Mouse (Mus musculus) gastrocnemius, adult 2 months (tissue): ENCODE results near the gene Gm7030. TPM values are rescaled to one million over a fixed set of nuclear protein-coding genes. Genes with fewer than 3 reads are reported as not detected.
"Not testable (repeated sequence)": the region's sequence is repeated elsewhere in the genome, so short reads cannot be mapped to it uniquely, and the experiment has no call there.

Source experiments
- DNase-seq: peaks from one replicate; pipeline ENCODE4 v3.0.0; 2022
- H3K27ac ChIP-seq: fragments of 200-600 bp; 2 replicates; pipeline ENCODE4 v1.8.1; 2022; ENCODE audit warnings: mild to moderate bottlenecking
- H3K4me3 ChIP-seq: fragments of 200-600 bp; 2 replicates; pipeline ENCODE4 v1.8.1; 2022; ENCODE audit warnings: mild to moderate bottlenecking, moderate library complexity
- CTCF ChIP-seq: fragments of 200-600 bp; IDR thresholded peaks from 2 replicates; pipeline ENCODE4 v1.8.1; 2022; ENCODE audit warnings: antibody characterized with exemption, mild to moderate bottlenecking, moderate library complexity
- intact Hi-C: fragments of 180-260 bp; cut with DNase I; formaldehyde crosslinking; loops from one replicate; pipeline ENCODE4 v1.15.1; 2025
- long read RNA-seq, 2 experiments: library from polyadenylated mRNA; stranded (forward); transcript quantifications; one replicate each; pipeline ENCODE4 v2.0.0; 2021
- total RNA-seq, 2 experiments: library from RNA; stranded (reverse); gene quantifications; 2 replicates each; pipeline ENCODE4 v1.2.3; 2021

Gene Gm7030
- not detected for total RNA-seq
- long read RNA-seq, experiment 1 = 0 reads
- long read RNA-seq, experiment 2 = 0 reads

DNA sequence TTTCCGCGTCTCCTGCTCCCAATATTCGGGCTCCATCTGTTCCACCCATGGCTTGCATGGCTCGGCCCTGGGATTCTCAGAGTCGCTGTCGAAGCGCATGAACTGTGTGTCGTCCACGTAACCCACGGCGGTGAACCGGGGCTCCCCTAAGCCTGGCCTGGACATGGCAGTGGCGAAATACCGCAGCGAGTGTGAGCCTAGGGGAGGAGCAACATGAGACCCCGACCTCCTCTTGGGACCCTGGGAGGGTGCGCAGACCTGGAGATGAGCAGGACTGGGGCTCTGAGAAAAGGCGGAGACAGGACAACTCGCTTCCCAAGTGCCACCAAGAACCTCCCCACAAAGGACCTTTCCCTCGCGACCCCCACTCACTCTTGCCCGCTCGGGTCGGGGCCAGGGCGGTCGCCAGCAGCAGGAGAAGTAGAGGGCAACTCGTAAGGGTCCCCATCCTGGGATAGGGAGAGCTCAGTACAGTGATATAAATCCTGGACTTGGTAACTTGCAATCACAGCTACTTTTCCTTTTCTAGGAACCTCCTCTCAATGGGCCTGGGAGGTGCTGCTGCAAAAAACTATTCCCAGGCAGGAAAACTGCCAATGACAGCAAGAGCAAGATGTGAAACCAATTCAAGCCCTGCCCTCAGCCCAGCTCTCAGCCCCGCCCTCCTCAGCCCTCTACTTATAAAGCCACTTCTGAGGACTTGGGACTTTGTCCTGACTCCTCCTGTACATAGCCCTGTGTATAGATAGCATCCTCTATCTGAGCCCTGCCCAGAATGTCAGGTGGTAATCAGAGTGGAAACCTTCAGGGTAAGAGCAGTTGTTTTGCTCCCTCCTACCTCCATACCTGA, at the start of gene Gm7030:
Gene Gm7030 (minus strand): TSS at position 458 of the 850 bp plus-strand sequence.
- peak; percentile 30 for DNase-seq
- H3K27ac ChIP-seq, intact Hi-C loops: not testable (repeated sequence)
- peak within 1 kb of the TSS; percentile 48 for H3K4me3 ChIP-seq

DNA sequence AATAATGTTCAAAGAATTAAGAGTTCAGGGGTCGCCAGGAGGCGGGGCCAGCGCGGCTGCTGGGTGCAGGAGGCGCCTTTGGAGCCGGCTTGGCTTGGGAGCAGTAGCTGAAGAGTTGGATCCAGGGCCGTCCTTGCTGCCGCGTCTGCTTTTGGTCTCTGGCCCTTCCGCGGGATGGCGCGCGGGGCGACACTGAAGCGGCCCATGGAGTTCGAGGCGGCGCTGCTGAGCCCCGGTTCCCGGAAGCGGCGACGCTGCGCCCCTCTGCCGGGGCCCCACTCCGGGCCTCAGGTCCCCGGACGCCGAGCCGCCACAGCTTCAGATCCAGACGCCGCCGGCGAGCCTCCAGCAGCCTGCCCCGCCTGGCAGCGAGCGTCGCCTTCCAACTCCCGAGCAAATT, 49.7 kb upstream of the Gm7030 start:
- H3K27ac ChIP-seq, intact Hi-C loops, DNase-seq: not testable (repeated sequence)
- H3K4me3 ChIP-seq = peak overlapping the region; percentile 56

DNA sequence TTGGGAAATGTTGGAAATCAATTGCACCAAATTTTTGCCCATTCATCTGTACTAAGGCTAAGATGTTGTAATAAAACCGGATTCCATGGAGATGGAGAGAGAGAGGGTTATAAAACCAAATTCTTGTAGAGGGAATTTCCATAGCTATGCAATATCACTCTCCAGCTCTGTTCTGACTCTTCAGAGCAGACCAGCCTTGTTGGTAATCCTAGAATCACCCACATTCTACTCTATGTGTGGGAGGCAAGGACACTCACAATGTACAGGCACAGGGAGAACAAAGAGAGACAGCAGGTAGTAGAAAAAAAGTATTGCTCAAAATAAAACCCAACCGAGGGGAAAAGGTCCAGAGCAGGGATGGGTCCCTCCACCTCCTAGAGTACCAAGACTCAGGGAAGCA, 46.9 kb upstream of the Gm7030 start:
- H3K27ac ChIP-seq, DNase-seq, H3K4me3 ChIP-seq, intact Hi-C loops: not testable (repeated sequence)

GRCm38 (mm10) chr17:36170287-36170814, 41.1 kb upstream of the Gm7030 start:
- TF ChIP-seq CTCF = no peak
- Histone ChIP-seq H3K27ac (no peak overlapping the region), H3K4me3 (no peak overlapping the region)
- intact Hi-C loops = no loop called here
- DNase-seq = no peak

DNA sequence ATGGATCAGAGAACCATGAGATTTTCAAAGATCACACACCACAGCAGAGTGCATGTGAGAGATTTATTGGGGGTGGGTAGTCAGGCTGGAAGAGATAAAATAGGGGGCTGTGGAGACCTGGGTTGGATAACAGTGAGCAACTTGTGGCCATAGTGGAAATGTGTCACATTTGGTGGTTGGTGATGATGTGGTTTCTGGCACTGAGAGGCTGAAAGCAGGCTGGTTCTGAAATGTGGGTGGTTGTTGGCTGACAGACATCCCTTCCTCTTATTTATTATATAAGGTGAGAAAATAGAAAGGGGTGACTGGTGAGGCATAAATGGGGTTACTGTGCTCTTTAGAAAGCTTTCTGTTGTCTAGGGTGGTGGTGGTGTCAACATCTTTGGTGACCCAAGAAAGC, 40.5 kb upstream of the Gm7030 start:
- intact Hi-C loops = no loop called here
- no peak for TF ChIP-seq CTCF
- no peak for DNase-seq
- no peak overlapping the region for H3K27ac ChIP-seq
- no peak overlapping the region for H3K4me3 ChIP-seq

- H3K27ac ChIP-seq, H3K4me3 ChIP-seq, DNase-seq, intact Hi-C loops: not testable (repeated sequence)
Measured at GRCm38 (mm10) chr17:36169094-36169493, 39.9 kb upstream of the Gm7030 start.

DNA sequence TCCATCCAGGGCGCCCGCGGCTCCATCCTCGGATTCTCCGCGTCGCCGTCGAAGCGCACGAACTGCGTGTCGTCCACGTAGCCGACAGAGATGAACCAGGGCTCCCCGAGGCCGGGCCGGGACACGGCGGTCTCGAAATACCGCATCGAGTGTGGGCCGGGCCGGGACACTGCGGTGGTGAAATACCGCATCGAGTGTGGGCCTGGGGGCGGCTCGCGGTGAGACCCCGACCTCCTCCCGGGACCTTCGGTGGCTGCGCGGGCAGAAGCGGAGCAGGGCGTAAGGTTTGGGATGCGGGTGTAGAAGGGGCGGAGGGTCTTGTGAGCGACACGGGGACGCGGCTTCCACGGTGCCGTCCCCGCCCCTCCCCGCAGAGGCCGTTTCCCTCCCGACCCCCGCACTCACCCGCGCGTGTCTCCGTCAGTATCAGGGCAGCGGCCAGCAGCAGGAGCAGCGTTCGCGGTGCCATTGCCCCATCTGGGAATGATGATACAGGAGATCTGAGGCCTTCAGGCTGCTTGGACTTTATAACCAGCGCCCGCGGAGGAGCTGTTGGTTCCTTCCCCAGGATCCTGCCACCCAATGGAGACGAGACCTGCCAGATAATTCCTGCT, 38.9 kb upstream of the Gm7030 start, which contains the start of gene Gm8909:
Gene Gm8909 (minus strand): TSS at position 499 of the 614 bp plus-strand sequence.
- Histone ChIP-seq H3K4me3 (peak within 1 kb of the TSS; percentile 71), H3K27ac (no peak within 1 kb of the TSS)
- DNase-seq = no peak
- intact Hi-C loops = no loop called here
- no peak for TF ChIP-seq CTCF

GRCm38 (mm10) chr17:36167306-36168038, 38.2 kb upstream of the Gm7030 start:
- intact Hi-C loops = no loop called here
- no peak for DNase-seq
- TF ChIP-seq CTCF = no peak

GRCm38 (mm10) chr17:36166901-36167300, 37.7 kb upstream of the Gm7030 start:
- H3K27ac ChIP-seq, intact Hi-C loops, H3K4me3 ChIP-seq, DNase-seq: not testable (repeated sequence)

More at GRCm38 (mm10) chr17:36167306-36168038, 38.2 kb upstream of the Gm7030 start:
- H3K4me3 ChIP-seq = peak overlapping the region; percentile 71
- no peak overlapping the region for H3K27ac ChIP-seq

DNA sequence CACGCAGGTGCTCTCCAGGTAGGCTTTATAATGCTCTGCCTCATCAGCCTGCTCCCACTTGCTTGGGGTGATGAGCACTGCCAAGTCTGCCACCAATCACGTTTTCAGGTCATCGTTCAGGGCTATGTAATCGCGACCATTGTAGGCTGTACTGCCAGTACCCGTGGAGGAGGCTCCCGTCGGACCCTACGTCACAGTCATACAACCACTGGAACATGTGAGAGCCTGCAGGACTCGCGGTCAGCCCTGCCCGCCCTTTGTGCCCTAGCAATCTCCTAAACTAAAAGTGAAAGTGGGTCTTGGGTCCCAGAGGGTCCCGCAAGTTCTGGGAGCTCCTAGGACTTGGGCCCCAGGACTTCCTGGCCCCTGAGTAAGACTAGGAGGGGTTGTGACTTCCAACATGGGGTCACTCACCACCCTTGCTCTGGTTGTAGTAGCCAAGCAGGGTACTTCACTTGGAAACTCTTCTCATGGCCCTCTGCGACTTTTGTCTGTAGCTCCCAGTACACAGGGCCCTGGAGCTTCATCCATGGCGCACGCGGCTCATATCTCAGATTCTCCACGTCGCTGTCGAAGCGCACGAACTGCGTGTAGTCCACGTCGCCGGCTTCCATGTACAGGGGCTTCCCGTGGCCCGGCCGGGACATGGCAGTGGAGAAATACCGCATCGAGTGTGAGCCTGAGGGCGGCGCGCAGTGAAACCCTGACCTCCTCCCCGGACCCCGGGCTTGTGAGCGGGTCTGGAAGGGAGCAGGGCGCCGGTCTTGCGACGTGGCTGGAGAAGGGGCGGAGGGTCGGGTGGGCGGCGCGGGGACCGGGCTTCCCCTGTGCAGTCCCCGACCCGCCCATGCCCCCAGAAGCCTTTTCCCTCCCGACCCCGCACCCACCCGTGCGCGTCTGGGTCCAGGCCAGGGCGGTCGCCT, 32.2 kb upstream of the Gm7030 start:
- no peak overlapping the region for H3K27ac ChIP-seq
- peak overlapping the region; percentile 51 for H3K4me3 ChIP-seq
- intact Hi-C loops = no loop called here
- no peak for DNase-seq
- no peak for TF ChIP-seq CTCF

GRCm38 (mm10) chr17:36158264-36158663, 29.0 kb upstream of the Gm7030 start:
- H3K27ac ChIP-seq, DNase-seq, intact Hi-C loops: not testable (repeated sequence)
- H3K4me3 ChIP-seq = peak overlapping the region; percentile 43

- peak overlapping the region; percentile 43 for H3K4me3 ChIP-seq
Measured at GRCm38 (mm10) chr17:36157782-36158181, 28.6 kb upstream of the Gm7030 start.

More at GRCm38 (mm10) chr17:36157782-36158181, 28.6 kb upstream of the Gm7030 start:
- H3K27ac ChIP-seq, DNase-seq, intact Hi-C loops: not testable (repeated sequence)
